Mouse (Mus musculus) midbrain, embryonic 15.5 days (tissue): ENCODE measurements at regions not wholly inside any gene's neighbourhood (a gene's known extent, or its start where the extent isn't known, plus 50 kb on each side); places are given as distances from the start of the nearest gene placed in this dataset.

Experiments
- ATAC-seq: fragments of 200-750 bp; cut with Nextera tagmentation; replicated peaks from 2 replicates; pipeline ENCODE4 v1.8.0; 2017; ENCODE audit warnings: moderate TSS enrichment
- H3K27ac ChIP-seq: fragments of 300-500 bp; sonication (generic); 2 replicates; pipeline ENCODE4 v1.5.1; 2015; ENCODE audit warnings: mild to moderate bottlenecking, inconsistent platforms
- H3K27me3 ChIP-seq: fragments of 300-500 bp; sonication (generic); replicated peaks from 2 replicates; pipeline ENCODE4 v1.6.1; 2015; ENCODE audit warnings: inconsistent platforms
- H3K36me3 ChIP-seq: fragments of 300-500 bp; sonication (generic); replicated peaks from 2 replicates; pipeline ENCODE4 v1.6.1; 2015; ENCODE audit warnings: inconsistent platforms
- H3K4me1 ChIP-seq: fragments of 300-500 bp; sonication (generic); 2 replicates; pipeline ENCODE4 v1.6.1; 2015; ENCODE audit warnings: inconsistent platforms
- H3K4me2 ChIP-seq: fragments of 300-500 bp; sonication (generic); 2 replicates; pipeline ENCODE4 v1.6.1; 2015; ENCODE audit warnings: inconsistent platforms, mild to moderate bottlenecking, moderate library complexity
- H3K4me3 ChIP-seq: fragments of 300-500 bp; sonication (generic); 2 replicates; pipeline ENCODE4 v1.5.1; 2015; ENCODE audit warnings: mild to moderate bottlenecking, inconsistent platforms
- H3K9ac ChIP-seq: fragments of 300-500 bp; sonication (generic); 2 replicates; pipeline ENCODE4 v1.6.1; 2015; ENCODE audit warnings: mild to moderate bottlenecking, inconsistent platforms
- H3K9me3 ChIP-seq: fragments of 300-500 bp; sonication (generic); 2 replicates; pipeline ENCODE4 v1.6.1; 2016; ENCODE audit warnings: inconsistent platforms
- WGBS: fragments of 180-500 bp; shearing (Covaris S2); methylation state at CpG from one replicate; pipeline ENCODE4 v1.1.7; 2015; ENCODE audit warnings: mixed read lengths; 5-methylcytosine and 5-hydroxymethylcytosine counted together

GRCm38 (mm10) chr2:147846968-147847749 is 199.6 kb downstream of the Foxa2 start:
- Histone ChIP-seq H3K9ac (no peak overlapping the region), H3K36me3 (no peaks in the 10 kb centered on the region), H3K4me3 (no peak overlapping the region), H3K4me2 (no peak overlapping the region), H3K27ac (no peak overlapping the region), H3K27me3 (0 out of 2 replicates have a peak, but pooled peaks cover 7% of the 10 kb centered on the region), H3K9me3 (no peaks in the 10 kb centered on the region), H3K4me1 (no peaks in the 10 kb centered on the region)
- WGBS = 23% methylated on average over 10 of the region's 10 CpGs
- ATAC-seq = peak; percentile 71; the same call in 1 of the 2 replicates

- Histone ChIP-seq H3K9me3 (no peaks in the 10 kb centered on the region), H3K27me3 (0 out of 2 replicates have a peak, but pooled peaks cover 7% of the 10 kb centered on the region), H3K27ac (no peak overlapping the region), H3K4me3 (no peak overlapping the region), H3K4me2 (no peak overlapping the region), H3K36me3 (no peaks in the 10 kb centered on the region), H3K9ac (no peak overlapping the region), H3K4me1 (no peaks in the 10 kb centered on the region)
- no peak for ATAC-seq
- 58% methylated on average over 1 of the region's 1 CpGs for WGBS
These were observed 201.5 kb downstream of the Foxa2 start for GRCm38 (mm10) chr2:147845256-147845655.

GRCm38 (mm10) chr2:147840936-147841335 is 205.8 kb downstream of the Foxa2 start:
- no peak overlapping the region for H3K4me2 ChIP-seq
- 81% methylated on average over 5 of the region's 5 CpGs for WGBS
- no peak overlapping the region for H3K4me3 ChIP-seq
- no peak overlapping the region for H3K9ac ChIP-seq
- no peaks in the 10 kb centered on the region for H3K9me3 ChIP-seq
- no peaks in the 10 kb centered on the region for H3K36me3 ChIP-seq
- H3K27ac ChIP-seq = no peak overlapping the region
- H3K4me1 ChIP-seq = no peaks in the 10 kb centered on the region
- H3K27me3 ChIP-seq = 0 out of 2 replicates have a peak, but pooled peaks cover 3% of the 10 kb centered on the region
- ATAC-seq = no peak

GRCm38 (mm10) chr2:147838613-147839012 is 208.2 kb downstream of the Foxa2 start:
- H3K27ac ChIP-seq = no peak overlapping the region
- H3K4me2 ChIP-seq = no peak overlapping the region
- H3K36me3 ChIP-seq = no peaks in the 10 kb centered on the region
- H3K9ac ChIP-seq = no peak overlapping the region
- no peaks in the 10 kb centered on the region for H3K4me1 ChIP-seq
- no peak overlapping the region for H3K4me3 ChIP-seq
- 84% methylated on average over 4 of the region's 4 CpGs for WGBS
- ATAC-seq = no peak
- H3K27me3 ChIP-seq = no peaks in the 10 kb centered on the region
- H3K9me3 ChIP-seq = no peaks in the 10 kb centered on the region

- Histone ChIP-seq H3K27me3 (no peaks in the 10 kb centered on the region), H3K9me3 (no peaks in the 10 kb centered on the region), H3K4me2 (no peak overlapping the region), H3K36me3 (no peaks in the 10 kb centered on the region), H3K4me1 (no peaks in the 10 kb centered on the region), H3K9ac (no peak overlapping the region), H3K27ac (no peak overlapping the region), H3K4me3 (no peak overlapping the region)
- WGBS = 35% methylated on average over 6 of the region's 6 CpGs
- no peak for ATAC-seq
These were observed 216.2 kb downstream of the Foxa2 start for GRCm38 (mm10) chr2:147830551-147830950.

- H3K4me1 ChIP-seq = no peaks in the 10 kb centered on the region
- H3K4me3 ChIP-seq = no peak overlapping the region
- H3K9me3 ChIP-seq = no peaks in the 10 kb centered on the region
- ATAC-seq = no peak
- H3K36me3 ChIP-seq = no peaks in the 10 kb centered on the region
- H3K4me2 ChIP-seq = no peak overlapping the region
- H3K27ac ChIP-seq = no peak overlapping the region
- H3K27me3 ChIP-seq = no peaks in the 10 kb centered on the region
- 83% methylated on average over 3 of the region's 3 CpGs for WGBS
- no peak overlapping the region for H3K9ac ChIP-seq
These were observed 229.8 kb downstream of the Foxa2 start for GRCm38 (mm10) chr2:147816951-147817350.

GRCm38 (mm10) chr2:147814231-147814630 is 232.5 kb downstream of the Foxa2 start:
- ATAC-seq = no peak
- Histone ChIP-seq H3K27ac (no peak overlapping the region), H3K4me3 (no peak overlapping the region), H3K36me3 (no peaks in the 10 kb centered on the region), H3K9ac (no peak overlapping the region), H3K4me2 (no peak overlapping the region), H3K9me3 (no peaks in the 10 kb centered on the region), H3K27me3 (no peaks in the 10 kb centered on the region), H3K4me1 (no peaks in the 10 kb centered on the region)
- WGBS = 79% methylated on average over 3 of the region's 3 CpGs

- Histone ChIP-seq H3K9ac (no peak overlapping the region), H3K4me3 (no peak overlapping the region), H3K27me3 (no peaks in the 10 kb centered on the region), H3K36me3 (no peaks in the 10 kb centered on the region), H3K27ac (no peak overlapping the region), H3K4me2 (no peak overlapping the region), H3K9me3 (no peaks in the 10 kb centered on the region), H3K4me1 (no peaks in the 10 kb centered on the region)
- no peak for ATAC-seq
- WGBS = 86% methylated on average over 2 of the region's 2 CpGs
These were observed 233.3 kb downstream of the Foxa2 start for GRCm38 (mm10) chr2:147813516-147813915.

- peak; percentile 60; the same call in 1 of the 2 replicates for ATAC-seq
These were observed 238.6 kb downstream of the Foxa2 start for GRCm38 (mm10) chr2:147808036-147808675.

GRCm38 (mm10) chr2:147803102-147803501 is 243.7 kb downstream of the Foxa2 start:
- no peak overlapping the region for H3K4me2 ChIP-seq
- ATAC-seq = no peak
- no peak overlapping the region for H3K9ac ChIP-seq
- no peaks in the 10 kb centered on the region for H3K9me3 ChIP-seq
- no peaks in the 10 kb centered on the region for H3K4me1 ChIP-seq
- WGBS = 28% methylated on average over 4 of the region's 4 CpGs
- H3K27ac ChIP-seq = no peak overlapping the region
- H3K4me3 ChIP-seq = no peak overlapping the region
- H3K27me3 ChIP-seq = peaks cover 4% of the 10 kb centered on the region; the same call in 1 of the 2 replicates
- no peaks in the 10 kb centered on the region for H3K36me3 ChIP-seq

More at GRCm38 (mm10) chr2:147808036-147808675, 238.6 kb downstream of the Foxa2 start:
- Histone ChIP-seq H3K27ac (no peak overlapping the region), H3K4me1 (no peaks in the 10 kb centered on the region), H3K9ac (no peak overlapping the region), H3K9me3 (no peaks in the 10 kb centered on the region), H3K27me3 (peaks cover 4% of the 10 kb centered on the region; the same call in 1 of the 2 replicates), H3K36me3 (no peaks in the 10 kb centered on the region), H3K4me3 (no peak overlapping the region), H3K4me2 (no peak overlapping the region)
- WGBS = 38% methylated on average over 5 of the region's 5 CpGs

- Histone ChIP-seq H3K9me3 (no peaks in the 10 kb centered on the region), H3K4me3 (no peak overlapping the region), H3K4me1 (no peaks in the 10 kb centered on the region), H3K9ac (no peak overlapping the region), H3K27me3 (no peaks in the 10 kb centered on the region), H3K36me3 (no peaks in the 10 kb centered on the region), H3K4me2 (no peak overlapping the region), H3K27ac (no peak overlapping the region)
- ATAC-seq = no peak
- WGBS = 84% methylated on average over 8 of the region's 8 CpGs
These were observed 255.3 kb downstream of the Foxa2 start for GRCm38 (mm10) chr2:147791434-147791833.

- H3K27ac ChIP-seq = no peak overlapping the region
- H3K9me3 ChIP-seq = no peaks in the 10 kb centered on the region
- H3K9ac ChIP-seq = no peak overlapping the region
- no peak; the same call in 1 of the 2 replicates for ATAC-seq
- no peak overlapping the region for H3K4me3 ChIP-seq
- no peak overlapping the region for H3K4me2 ChIP-seq
- no peaks in the 10 kb centered on the region for H3K36me3 ChIP-seq
- no peaks in the 10 kb centered on the region for H3K4me1 ChIP-seq
- no peaks in the 10 kb centered on the region for H3K27me3 ChIP-seq
- WGBS = 92% methylated on average over 1 of the region's 1 CpGs
These were observed 256.9 kb downstream of the Foxa2 start for GRCm38 (mm10) chr2:147789877-147790276.
